Mouse (Mus musculus): Measurements from ENCODE around the gene Ankub1.

The Ankub1 gene

GRCm38 (mm10) chr3:57692719-57693118 is at the start of gene Ankub1:
TSS of gene Ankub1 (minus strand) at chr3:57692799.
- DNase-seq (ENCODE audit: low read depth, low spot score): no peak

GRCm38 (mm10) chr3:57739830-57740229 is 47.2 kb upstream of the Ankub1 start:
- DNase-seq (ENCODE audit: low read depth, low spot score): no peak

- DNase-seq (ENCODE audit: low read depth, low spot score): no peak
Observed at GRCm38 (mm10) chr3:57736419-57737095, 44.0 kb upstream of the Ankub1 start.

- DNase-seq (ENCODE audit: low read depth, low spot score): peak; percentile 97
Observed at GRCm38 (mm10) chr3:57735511-57736370, 43.1 kb upstream of the Ankub1 start, which contains the start of gene Rnf13. TSS of gene Rnf13 (plus strand) at chr3:57736062.

GRCm38 (mm10) chr3:57732206-57732915 is 39.8 kb upstream of the Ankub1 start:
- no peak for DNase-seq (ENCODE audit: low read depth, low spot score)

- DNase-seq (ENCODE audit: low read depth, low spot score): no peak
Observed at GRCm38 (mm10) chr3:57714151-57714550, 21.6 kb upstream of the Ankub1 start.

- no peak for DNase-seq (ENCODE audit: low read depth, low spot score)
Observed at GRCm38 (mm10) chr3:57696779-57697178, 4.2 kb upstream of the Ankub1 start.

GRCm38 (mm10) chr3:57696249-57696648 is 3.6 kb upstream of the Ankub1 start:
- peak; percentile 70 for DNase-seq (ENCODE audit: low read depth, low spot score)

GRCm38 (mm10) chr3:57691772-57692171 is 827 bp downstream of the Ankub1 start:
- peak; percentile 86 for DNase-seq (ENCODE audit: low read depth, low spot score)

GRCm38 (mm10) chr3:57677786-57678185 is 14.8 kb downstream of the Ankub1 start:
- peak; percentile 63 for DNase-seq (ENCODE audit: low read depth, low spot score)

- no peak for DNase-seq (ENCODE audit: low read depth, low spot score)
Observed at GRCm38 (mm10) chr3:57674075-57674474, 18.5 kb downstream of the Ankub1 start.

GRCm38 (mm10) chr3:57673586-57673985 is 19.0 kb downstream of the Ankub1 start:
- peak; percentile 88 for DNase-seq (ENCODE audit: low read depth, low spot score)

- peak; percentile 86 for DNase-seq (ENCODE audit: low read depth, low spot score)
Observed at GRCm38 (mm10) chr3:57667054-57667723, 25.4 kb downstream of the Ankub1 start.

GRCm38 (mm10) chr3:57665880-57666279 is 26.7 kb downstream of the Ankub1 start:
- no peak for DNase-seq (ENCODE audit: low read depth, low spot score)

- DNase-seq (ENCODE audit: low read depth, low spot score): no peak
Observed at GRCm38 (mm10) chr3:57664682-57665081, 27.9 kb downstream of the Ankub1 start.

GRCm38 (mm10) chr3:57663731-57664130 is 28.9 kb downstream of the Ankub1 start:
- peak; percentile 68 for DNase-seq (ENCODE audit: low read depth, low spot score)

- no peak for DNase-seq (ENCODE audit: low read depth, low spot score)
Observed at GRCm38 (mm10) chr3:57658608-57659007, 34.0 kb downstream of the Ankub1 start.

- DNase-seq (ENCODE audit: low read depth, low spot score): no peak
Observed at GRCm38 (mm10) chr3:57653646-57654045, 39.0 kb downstream of the Ankub1 start.

- DNase-seq (ENCODE audit: low read depth, low spot score): peak; percentile 5
Observed at GRCm38 (mm10) chr3:57652485-57652884, 40.1 kb downstream of the Ankub1 start.

GRCm38 (mm10) chr3:57651865-57652259 is 40.7 kb downstream of the Ankub1 start:
- DNase-seq (ENCODE audit: low read depth, low spot score): no peak

- peak; percentile 94 for DNase-seq (ENCODE audit: low read depth, low spot score)
Observed at GRCm38 (mm10) chr3:57651231-57651864, 41.3 kb downstream of the Ankub1 start, which contains the start of gene Commd2. TSS of gene Commd2 (minus strand) at chr3:57651715.

All from A20 (cell line).